Mouse (Mus musculus): ENCODE results near the gene Ptpn23. TPM values are rescaled to one million over a fixed set of nuclear protein-coding genes. Genes with fewer than 3 reads are reported as not detected.

The Ptpn23 gene
- total and polyA plus RNA-seq, 3 experiments: 7.3 to 40.1 TPM; not detected in 1

DNA sequence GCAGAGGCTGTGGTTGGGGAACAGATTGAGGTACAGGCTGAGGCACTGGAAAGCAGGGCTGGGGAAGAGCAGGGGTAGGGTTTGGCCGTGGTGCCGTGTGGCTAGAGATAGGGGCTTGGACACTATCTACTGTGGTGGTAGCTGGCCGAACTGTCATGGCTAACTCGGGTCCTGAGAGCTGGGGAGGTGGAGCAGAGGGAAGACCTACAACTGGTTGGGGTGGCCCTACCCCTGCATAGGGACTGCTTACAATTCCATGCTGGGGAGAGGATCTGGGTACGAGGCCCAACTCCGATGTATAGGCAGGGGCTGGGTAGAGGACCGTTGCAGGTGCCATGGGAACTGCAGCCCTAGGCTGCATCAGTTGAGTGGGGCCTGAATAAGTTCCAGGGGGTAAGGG is 20.0 kb downstream of the Ptpn23 start:
- no peaks in the 10 kb centered on the region for H3K4me1 ChIP-seq (ENCODE audit: control insufficient read depth in 1 of 2, insufficient read depth in 2 of 2, low read length in 2 of 2)
- no peaks in the 10 kb centered on the region for H3K79me2 ChIP-seq (ENCODE audit: control insufficient read depth, insufficient read depth, low read length, poor library complexity)
- TF ChIP-seq MYB (IDR thresholded peaks at IDR 0.05; ENCODE audit: low read depth, low read length) (no peak), TBP (IDR thresholded peaks at IDR 0.05; ENCODE audit: low read depth, low read length) (no peak), ETS1 (IDR thresholded peaks at IDR 0.05; ENCODE audit: low read depth, low read length) (no peak), BHLHE40 (IDR thresholded peaks at IDR 0.05; ENCODE audit: borderline replicate concordance, low read depth, low read length) (no peak)
- peaks cover 0 to 1% of the 10 kb centered on the region in 2 experiments; a peak in 1 of 4 replicates for H3K36me3 ChIP-seq (ENCODE audit: control insufficient read depth in 1 of 2, insufficient read depth in 2 of 2, low read length in 2 of 2)
- H3K9ac ChIP-seq (ENCODE audit: control insufficient read depth, low read depth, low read length, poor library complexity, severe bottlenecking): no peak overlapping the region
- no peak for DNase-seq (ENCODE audit: low read depth, low spot score)
- H3K4me3 ChIP-seq (ENCODE audit: control insufficient read depth in 1 of 2, insufficient read depth in 1 of 2, low read depth in 2 of 2, low read length in 2 of 2): no peak overlapping the region
- H3K9me3 ChIP-seq (replicated peaks; ENCODE audit: insufficient read depth, low read length): no peaks in the 10 kb centered on the region
- H3K27me3 ChIP-seq (ENCODE audit: control insufficient read depth in 1 of 2, insufficient read depth in 2 of 2, low read length in 2 of 2): no peaks in the 10 kb centered on the region
- H3K27ac ChIP-seq (ENCODE audit: control insufficient read depth, low read depth, low read length): no peak overlapping the region

DNA sequence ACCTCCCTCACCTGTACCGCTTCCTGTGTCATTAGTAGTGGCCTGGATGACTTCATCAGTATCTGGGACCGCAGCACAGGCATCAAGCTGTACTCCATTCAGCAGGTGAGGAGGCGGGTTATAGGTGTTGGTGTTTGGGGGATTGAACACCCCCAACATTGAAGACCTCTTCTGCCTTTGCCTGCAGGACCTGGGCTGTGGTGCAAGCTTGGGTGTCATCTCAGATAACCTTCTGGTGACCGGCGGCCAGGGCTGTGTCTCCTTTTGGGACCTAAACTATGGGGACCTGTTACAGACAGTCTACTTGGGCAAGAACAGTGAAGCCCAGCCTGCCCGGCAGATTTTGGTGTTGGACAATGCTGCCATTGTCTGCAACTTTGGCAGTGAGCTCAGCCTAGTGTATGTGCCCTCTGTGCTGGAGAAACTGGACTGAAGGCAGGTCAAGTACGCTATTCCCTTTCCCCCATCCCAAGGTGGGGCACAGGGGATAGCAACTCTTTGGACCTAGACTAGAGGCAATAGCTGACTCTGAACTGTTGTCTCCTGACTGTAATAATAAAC is 23.6 kb downstream of the Ptpn23 start:
- no peaks in the 10 kb centered on the region for H3K4me1 ChIP-seq (ENCODE audit: control insufficient read depth in 1 of 2, insufficient read depth in 2 of 2, low read length in 2 of 2)
- peaks cover 0 to 1% of the 10 kb centered on the region in 2 experiments; a peak in 1 of 4 replicates for H3K36me3 ChIP-seq (ENCODE audit: control insufficient read depth in 1 of 2, insufficient read depth in 2 of 2, low read length in 2 of 2)
- TF ChIP-seq TAL1 (IDR thresholded peaks at IDR 0.05; ENCODE audit: low read length): no peak
- TF ChIP-seq E2F4 (IDR thresholded peaks at IDR 0.05; ENCODE audit: borderline replicate concordance, low read depth, low read length): no peak
- H3K27me3 ChIP-seq (ENCODE audit: control insufficient read depth in 1 of 2, insufficient read depth in 2 of 2, low read length in 2 of 2): no peaks in the 10 kb centered on the region
- no peaks in the 10 kb centered on the region for H3K79me2 ChIP-seq (ENCODE audit: control insufficient read depth, insufficient read depth, low read length, poor library complexity)
- H3K4me3 ChIP-seq (ENCODE audit: control insufficient read depth in 1 of 2, insufficient read depth in 1 of 2, low read depth in 2 of 2, low read length in 2 of 2): no peak overlapping the region
- DNase-seq (ENCODE audit: low read depth, low spot score): no peak
- H3K27ac ChIP-seq (ENCODE audit: control insufficient read depth, low read depth, low read length): no peak overlapping the region
- H3K9me3 ChIP-seq (replicated peaks; ENCODE audit: insufficient read depth, low read length): no peaks in the 10 kb centered on the region
- no peak overlapping the region for H3K9ac ChIP-seq (ENCODE audit: control insufficient read depth, low read depth, low read length, poor library complexity, severe bottlenecking)

DNA sequence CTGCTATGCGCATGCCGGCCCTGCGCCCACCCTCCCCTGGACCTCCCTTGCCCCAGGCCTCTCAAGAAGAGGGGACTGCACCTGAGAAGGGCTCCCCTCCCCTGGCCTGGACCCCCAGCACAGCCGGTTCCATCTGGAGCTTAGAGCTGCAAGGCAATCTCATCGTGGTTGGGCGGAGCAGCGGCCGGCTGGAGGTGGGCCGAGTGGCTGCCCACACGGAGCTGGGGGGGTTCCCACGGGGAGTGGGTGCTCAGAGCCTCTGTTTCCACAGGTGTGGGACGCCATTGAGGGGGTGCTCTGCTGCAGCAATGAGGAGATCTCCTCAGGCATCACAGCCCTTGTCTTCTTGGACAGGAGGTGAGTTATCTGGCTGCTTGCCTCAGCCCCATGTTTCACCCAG is 26.7 kb downstream of the Ptpn23 start:
- Histone ChIP-seq H3K4me1 (ENCODE audit: control insufficient read depth in 1 of 2, insufficient read depth in 2 of 2, low read length in 2 of 2) (no peaks in the 10 kb centered on the region), H3K27ac (ENCODE audit: control insufficient read depth, low read depth, low read length) (no peak overlapping the region), H3K79me2 (ENCODE audit: control insufficient read depth, insufficient read depth, low read length, poor library complexity) (no peaks in the 10 kb centered on the region), H3K9ac (ENCODE audit: control insufficient read depth, low read depth, low read length, poor library complexity, severe bottlenecking) (no peak overlapping the region), H3K4me3 (ENCODE audit: control insufficient read depth in 1 of 2, insufficient read depth in 1 of 2, low read depth in 2 of 2, low read length in 2 of 2) (no peak overlapping the region), H3K27me3 (ENCODE audit: control insufficient read depth in 1 of 2, insufficient read depth in 2 of 2, low read length in 2 of 2) (no peaks in the 10 kb centered on the region), H3K36me3 (ENCODE audit: control insufficient read depth in 1 of 2, insufficient read depth in 2 of 2, low read length in 2 of 2) (peaks cover 0 to 2% of the 10 kb centered on the region in 2 experiments; a peak in 1 of 4 replicates), H3K9me3 (replicated peaks; ENCODE audit: insufficient read depth, low read length) (no peaks in the 10 kb centered on the region)
- no peak for DNase-seq (ENCODE audit: low read depth, low spot score)
- TF ChIP-seq E2F4 (IDR thresholded peaks at IDR 0.05; ENCODE audit: borderline replicate concordance, low read depth, low read length) (no peak), EP300 (IDR thresholded peaks at IDR 0.05; ENCODE audit: low read depth in 1 of 2, low read length in 2 of 2) (no peak), MYC (IDR thresholded peaks at IDR 0.05; ENCODE audit: low read depth, low read length) (no peak), ZNF384 (IDR thresholded peaks at IDR 0.05; ENCODE audit: low read depth, low read length) (no peak)

Data from MEL (cell line).